Mouse (Mus musculus) lung, adult 2 months (tissue): ENCODE results near the gene Ddr2.

Experiments used
- CTCF ChIP-seq: fragments of 200-500 bp; IDR thresholded peaks from 2 replicates; pipeline ENCODE4 v1.5.1; 2011; ENCODE audit warnings: mild to moderate bottlenecking, low read length, control low read depth; ENCODE audit not compliant: insufficient read depth
- POLR2A ChIP-seq: fragments of 200-500 bp; IDR thresholded peaks from 2 replicates; pipeline ENCODE4 v1.6.1; 2011; ENCODE audit warnings: low read depth, mild to moderate bottlenecking, control low read depth, low read length, borderline replicate concordance; ENCODE audit errors: extremely low read depth

GRCm38 (mm10) chr1:169947654-169948053 lies 162.9 kb downstream of the Ddr2 start:
- TF ChIP-seq CTCF, result peak; percentile 19; the same call in 1 of the 2 replicates
- TF ChIP-seq POLR2A, result no peak
